Mouse (Mus musculus) 3134 (cell line): ENCODE data around the gene Parp11.
A peak's percentile ranks its signal among the peaks of the same experiment; 100 is the strongest.

Experiments used
- DNase-seq: peaks from one replicate; pipeline ENCODE4 v3.0.0-alpha.2; 2011; ENCODE audit warnings: low spot score; ENCODE audit not compliant: insufficient read length; ENCODE audit errors: extremely low read depth

Gene Parp11

DNA sequence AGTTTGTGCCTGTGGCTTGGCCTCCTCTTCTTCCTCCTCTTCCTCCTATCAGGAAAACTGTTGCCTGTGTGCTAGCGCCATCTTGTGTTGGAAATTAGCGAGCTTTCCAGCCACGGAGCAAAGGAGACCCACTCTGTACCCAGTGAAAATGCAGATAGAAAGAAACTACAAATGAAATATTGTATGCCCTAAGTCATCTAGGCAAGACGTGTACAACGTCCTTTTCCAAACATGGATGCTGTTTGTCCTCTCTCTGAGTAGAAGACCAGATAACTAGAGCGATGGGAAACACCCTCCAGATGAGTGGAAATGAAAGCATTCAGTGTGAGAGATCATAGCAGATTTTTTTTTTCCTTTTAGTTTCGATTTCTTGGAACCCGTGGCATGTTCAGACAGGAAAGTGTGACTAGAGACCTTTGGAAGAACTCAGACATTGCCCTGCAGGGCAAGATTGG, at the start of gene Parp11:
TSS of gene Parp11 (plus strand) at position 405 of the 455 bp plus-strand sequence.
- DNase-seq = peak; percentile 34

DNA sequence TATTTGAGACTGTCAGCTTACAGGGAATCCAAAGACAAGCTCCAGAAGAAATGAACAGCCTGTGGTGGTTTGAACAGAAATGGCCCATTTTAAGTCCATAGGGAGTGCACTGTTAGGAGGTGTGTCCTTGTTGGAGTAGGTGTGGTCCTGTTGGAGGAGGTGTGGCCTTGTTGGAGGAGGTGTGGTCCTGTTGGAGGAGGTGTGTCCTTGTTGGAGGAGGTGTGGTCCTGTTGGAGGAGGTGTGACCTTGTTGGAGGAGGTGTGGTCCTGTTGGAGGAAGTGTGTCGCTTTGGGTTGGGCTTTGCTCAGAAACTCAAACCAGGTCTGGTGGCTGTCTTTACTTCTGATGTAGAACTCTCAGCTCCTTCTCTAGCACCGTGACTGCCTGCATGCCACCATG, 48.6 kb upstream of the Parp11 start:
- DNase-seq = peak; percentile 33

DNA sequence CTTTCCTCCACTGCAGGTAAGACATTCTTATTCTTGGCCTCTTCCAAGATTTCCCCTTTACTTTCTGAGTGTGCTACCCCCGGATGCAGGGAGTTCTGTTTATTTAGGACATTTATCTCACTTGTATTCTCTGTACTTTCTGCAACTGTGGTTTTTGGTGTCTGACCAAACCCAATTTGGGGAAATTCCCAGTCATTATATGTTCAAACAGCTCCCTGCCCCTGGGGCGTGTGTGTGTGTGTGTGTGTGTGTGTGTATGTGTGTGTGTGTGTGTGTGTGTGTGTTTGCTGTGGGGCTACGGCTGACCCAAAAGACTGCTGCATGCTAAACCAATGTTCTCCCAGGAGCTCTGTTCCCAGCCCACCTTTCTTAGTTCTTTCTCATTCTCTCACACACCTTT, 45.2 kb upstream of the Parp11 start:
- no peak for DNase-seq

DNA sequence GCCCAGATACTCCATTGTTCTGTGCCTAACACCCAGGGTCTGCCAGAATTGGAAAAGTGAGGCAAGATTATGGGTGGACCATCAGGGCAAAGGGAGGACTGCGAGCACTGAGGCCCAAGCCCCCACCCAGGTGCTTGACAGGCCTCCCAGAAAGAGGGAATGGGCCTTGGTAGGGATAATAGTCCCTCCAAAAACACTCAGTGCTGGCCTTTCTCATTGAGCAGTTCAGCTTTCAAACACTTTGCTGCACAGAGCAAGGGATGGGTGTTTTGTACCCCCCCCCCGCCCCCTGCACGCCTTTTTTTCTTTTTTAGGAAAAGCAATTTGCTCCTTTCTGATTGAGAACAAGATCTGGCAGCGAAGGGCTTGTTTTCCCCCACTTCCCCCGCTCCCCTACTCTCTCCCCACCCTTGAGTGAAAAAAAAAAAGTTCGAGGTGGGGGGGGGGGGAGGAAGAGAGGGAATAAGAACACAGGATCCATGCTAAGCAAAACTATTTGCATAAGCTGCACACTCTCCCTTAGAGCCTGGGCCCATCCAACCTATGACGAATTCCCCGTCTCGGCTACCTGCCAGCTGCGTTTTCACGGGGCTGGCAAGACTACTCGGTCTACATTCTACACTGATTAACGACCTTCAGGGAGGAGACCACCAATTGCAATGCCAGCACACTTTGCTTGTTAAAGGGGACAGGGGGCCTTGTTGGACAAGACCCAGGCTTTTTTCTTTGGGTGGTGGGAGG, 42.4 kb upstream of the Parp11 start:
- peak; percentile 16 for DNase-seq

DNA sequence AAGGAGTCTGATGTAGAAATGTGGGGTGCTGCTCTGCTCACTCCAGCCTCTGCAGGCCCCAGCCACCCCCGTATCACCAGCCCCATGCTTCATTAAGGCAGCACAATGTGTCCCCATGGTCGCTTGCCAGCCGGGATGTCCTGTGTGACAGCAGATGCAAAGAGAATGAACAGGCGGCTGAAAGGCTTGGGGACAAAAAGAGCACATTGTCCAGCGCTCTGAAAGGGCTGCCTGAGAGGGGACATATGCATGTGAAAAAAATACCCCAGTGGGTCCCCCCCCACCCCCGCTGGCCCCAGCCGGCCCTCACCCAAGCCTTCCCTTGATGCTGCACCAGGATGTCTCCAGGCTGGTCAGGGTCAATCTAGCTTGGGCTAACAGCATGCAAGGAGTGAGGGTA, 41.0 kb upstream of the Parp11 start:
- no peak for DNase-seq

DNA sequence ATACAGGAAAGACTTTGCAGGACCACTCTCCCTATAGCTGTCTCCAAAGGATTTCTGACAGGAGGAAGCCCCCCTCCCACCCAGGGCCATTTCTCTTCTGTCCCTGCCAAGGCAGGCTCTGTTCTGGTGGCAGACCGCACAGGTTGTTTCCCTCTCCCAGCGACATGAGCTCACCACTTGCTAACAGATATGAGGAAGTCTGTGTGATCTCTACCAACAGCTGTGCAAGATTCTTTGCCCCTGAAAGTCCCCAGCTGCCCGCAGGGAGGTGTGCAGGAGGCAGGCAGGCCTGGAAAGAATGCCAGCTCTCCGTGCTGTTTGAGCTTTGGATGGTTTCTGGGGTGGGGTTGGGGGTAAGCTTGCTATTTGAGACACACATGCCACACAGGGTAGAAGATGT, 38.9 kb upstream of the Parp11 start:
- no peak for DNase-seq

DNA sequence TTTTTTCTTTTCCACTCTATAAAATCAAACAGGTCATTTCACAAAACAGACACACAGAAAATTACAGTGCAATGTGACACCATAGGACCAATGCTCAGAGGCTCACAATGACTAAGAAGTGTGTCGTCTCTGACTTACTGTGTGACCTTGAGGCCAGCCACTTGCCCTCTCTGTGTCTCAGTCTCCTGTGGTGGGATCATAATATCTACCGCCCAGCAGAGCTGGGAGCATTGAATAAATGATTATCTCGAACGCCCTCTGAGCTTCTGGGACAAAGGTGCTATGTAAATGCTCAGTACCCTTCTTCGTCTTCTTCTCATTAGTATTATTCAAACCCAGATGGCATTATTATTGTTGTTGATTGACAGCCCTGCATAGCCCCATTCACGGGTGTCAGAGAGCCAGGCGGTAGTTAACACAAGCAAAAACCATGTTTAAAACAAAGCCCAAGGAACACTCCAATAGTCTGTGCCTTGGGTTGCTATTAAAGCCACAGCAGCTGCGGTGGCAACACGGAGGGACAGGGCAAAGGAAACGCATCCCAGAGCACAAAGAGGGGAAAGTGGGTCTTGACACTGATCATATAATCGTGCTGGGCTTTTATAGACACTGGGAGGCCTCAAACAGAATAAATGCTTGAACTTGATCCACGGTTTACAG, 29.0 kb upstream of the Parp11 start:
- DNase-seq = no peak

DNA sequence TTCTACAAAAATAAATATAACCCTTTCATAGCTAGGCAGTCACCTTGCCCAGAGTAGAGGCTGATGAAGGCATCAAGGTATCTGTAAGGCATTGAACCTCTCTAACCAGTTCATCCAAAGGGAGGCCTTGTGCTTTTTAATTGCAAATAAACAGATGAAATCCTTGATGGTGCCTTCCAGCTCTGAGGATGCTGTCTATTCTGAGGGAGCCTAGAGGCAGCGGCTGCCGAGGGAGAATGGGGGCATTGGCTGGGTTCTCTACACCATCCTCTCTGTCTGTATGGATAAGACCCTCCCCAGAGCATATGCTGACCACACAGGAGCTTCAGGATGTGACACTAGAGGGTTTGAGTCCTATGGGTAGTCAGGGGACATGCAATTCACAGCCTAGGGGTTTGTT, 28.3 kb upstream of the Parp11 start:
- no peak for DNase-seq

DNA sequence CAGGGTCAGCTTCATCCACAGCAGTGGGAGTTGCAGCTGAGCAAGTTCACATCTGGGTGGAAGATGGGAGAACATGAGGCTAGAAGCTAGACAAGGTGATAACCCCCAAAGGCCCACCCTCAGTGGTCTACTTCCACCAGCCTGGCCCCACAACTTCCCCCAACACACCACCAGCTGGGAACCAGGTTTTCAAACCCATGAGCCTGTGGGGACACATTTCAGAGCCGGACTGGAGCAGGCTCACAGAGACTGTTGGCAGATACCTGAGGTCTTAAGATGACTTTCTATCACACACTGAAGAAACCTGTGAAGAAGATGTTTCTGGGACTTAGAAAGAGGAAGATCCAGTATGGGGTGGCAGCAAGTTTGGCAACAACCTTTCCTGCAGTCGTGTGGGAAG, 26.5 kb upstream of the Parp11 start:
- DNase-seq = no peak

DNA sequence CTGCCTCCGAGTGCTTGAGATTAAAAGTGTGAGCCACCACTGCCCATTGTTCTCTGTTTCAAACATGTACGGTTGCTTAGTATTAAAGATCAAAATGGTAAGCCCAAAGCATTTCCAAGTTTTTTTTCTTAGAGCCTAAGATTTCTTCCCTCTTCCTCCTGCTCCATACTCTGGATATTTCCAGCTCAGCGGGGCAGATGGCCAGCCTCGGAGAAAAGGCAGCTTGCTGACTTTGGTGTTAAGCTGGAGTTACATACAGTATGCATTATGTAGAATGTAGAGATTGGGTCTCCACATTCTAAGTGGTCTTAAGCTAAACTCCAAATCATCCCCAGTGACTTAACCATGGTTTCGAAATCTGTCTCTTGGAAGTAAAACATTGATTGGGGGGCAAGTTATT, 21.5 kb upstream of the Parp11 start:
- no peak for DNase-seq

DNA sequence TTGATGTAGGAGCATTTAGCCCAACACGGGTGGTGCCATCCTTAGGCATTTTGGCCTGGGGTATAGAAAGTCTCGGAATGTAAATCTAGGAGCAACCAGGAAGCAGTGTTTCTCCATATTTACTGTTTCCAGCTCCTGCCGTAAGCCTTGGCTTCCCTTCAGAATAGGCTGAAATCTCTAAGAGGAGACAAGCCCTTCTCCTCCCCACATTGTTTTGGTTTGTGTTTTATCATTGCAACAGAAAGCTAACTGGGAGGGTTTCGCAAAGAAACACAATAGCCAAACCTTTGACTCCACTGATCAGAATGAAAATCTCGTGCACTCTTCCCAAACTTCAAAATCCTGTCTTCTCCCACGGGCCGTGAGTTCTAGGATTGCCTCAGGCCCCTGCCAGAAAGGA, 15.9 kb upstream of the Parp11 start:
- DNase-seq = no peak

DNA sequence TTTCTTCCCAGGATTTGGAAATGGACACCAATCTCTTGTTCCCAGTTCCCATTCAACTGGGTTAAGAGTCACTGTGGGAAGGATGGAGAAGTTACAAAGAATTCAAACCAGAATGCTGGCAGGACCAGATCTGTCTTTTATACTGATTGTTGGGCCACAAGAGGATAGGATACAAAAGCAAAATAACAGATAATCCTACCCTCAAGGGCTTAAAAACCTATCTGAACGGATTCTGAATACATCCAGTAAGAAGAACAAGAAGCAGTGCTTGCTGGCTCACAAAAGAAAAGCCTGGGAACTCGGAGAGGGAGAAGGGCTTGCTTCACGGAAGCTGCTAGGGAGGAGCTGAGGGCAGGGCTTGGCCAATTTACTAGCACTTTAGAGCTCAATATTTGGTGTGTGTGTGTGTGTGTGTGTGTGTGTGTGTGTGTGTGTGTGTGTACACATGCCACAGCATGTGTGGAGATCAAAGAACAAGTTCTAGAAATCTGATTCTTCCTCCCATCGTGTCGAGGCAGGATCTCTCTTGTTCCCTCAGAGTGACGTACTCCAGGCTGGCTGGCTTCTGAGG, 15.4 kb upstream of the Parp11 start:
- DNase-seq = no peak

DNA sequence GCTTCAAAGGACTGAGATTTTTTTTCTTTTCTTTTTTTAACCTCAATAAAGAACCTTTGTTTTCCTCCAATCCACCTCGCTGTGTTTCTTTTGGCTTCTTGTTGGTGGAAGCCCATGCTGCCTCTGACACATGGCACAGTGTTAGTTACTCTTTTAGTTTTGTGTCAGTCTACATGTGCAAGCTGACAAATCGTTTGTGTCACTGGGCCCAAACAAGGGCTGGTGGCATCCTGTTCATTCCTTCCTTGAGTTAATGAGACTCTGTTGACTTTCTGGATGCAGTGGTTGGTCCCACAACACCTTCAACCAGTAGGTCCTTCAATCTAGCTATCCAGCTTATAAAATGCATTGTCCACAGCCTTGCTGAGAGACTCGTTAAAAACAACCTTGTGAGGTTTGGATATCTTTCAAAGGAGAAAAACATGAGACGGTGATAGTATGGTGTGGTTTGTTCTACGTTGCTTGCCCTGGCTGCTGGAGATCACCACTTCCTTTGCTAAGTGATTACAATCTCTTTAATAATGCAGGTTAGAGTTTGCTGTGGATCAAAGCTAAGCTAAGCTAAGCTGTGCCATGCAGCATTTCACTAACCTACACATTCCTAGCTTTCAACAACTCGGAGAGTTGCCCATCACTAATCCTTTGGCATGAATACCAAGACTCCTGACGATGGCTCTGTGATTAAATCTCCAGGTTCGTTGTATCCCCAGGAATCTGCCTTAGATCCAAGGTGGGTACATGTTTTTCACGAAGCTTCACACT, 12.6 kb upstream of the Parp11 start:
- no peak for DNase-seq

DNA sequence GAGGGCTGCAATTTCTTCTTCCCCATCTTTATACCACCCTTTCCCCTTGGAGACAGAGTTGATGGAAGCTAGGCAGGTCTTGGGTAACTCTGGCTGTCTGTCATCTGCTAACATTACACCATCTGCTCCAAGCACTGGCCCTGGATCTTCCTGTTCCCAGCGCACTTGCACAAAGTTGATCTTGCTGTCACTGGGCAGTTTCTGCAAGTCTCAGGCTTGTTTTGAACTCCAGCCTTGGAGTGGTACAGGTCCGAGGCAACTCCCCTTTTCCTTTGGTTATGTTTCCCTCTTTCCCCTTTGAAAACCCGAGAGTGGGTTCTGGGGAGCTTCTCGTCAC, 12.0 kb upstream of the Parp11 start:
- DNase-seq = no peak

DNA sequence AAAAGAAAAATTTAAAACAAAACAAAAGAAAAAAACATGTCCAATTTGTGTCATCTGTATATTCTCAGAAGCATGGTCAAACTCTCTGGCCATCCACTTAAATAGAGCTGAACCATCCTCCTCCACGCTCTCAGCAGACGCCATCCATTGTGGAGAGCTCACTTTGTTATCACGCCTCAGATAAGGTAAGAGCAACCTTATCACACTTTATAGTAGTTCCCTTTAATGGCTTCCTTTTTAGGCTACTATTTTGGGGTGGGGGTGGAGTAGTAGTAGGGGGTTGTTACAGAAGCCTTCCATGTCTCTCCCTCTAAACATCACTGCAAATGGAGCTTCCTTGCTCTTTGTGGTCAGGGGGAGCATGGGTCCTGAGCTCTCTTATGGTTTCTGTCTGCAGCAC, 7.6 kb upstream of the Parp11 start:
- DNase-seq = no peak

DNA sequence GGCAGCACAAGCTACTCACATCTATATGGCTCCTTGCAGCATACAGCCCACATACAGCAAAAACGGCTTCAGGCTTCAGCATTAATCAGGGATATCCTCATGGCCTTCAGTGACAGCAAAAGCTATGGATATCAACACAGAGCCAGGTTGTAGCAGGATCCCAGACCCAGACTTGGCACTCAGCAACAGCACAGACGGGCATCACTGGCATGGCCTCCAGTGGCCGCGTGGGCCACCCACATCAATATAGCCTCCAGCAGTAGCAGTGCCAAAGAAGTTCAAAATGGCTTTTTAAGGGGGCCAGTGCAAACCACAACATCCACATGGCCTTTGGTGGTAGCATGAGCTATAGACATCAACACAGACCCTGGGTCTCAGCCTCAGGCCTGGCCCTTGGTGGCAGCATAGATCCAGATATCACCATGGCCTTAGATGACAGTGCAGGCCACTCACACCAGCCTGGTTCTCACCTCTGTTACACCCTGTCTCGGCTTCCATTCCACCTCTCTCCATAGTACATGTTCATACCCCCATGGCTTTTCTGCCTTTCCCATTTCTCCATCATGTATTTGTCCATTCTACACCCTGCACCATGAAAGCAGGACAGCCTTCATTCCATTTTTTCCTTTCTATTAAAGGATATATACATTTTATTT, 7.0 kb upstream of the Parp11 start:
- no peak for DNase-seq

DNA sequence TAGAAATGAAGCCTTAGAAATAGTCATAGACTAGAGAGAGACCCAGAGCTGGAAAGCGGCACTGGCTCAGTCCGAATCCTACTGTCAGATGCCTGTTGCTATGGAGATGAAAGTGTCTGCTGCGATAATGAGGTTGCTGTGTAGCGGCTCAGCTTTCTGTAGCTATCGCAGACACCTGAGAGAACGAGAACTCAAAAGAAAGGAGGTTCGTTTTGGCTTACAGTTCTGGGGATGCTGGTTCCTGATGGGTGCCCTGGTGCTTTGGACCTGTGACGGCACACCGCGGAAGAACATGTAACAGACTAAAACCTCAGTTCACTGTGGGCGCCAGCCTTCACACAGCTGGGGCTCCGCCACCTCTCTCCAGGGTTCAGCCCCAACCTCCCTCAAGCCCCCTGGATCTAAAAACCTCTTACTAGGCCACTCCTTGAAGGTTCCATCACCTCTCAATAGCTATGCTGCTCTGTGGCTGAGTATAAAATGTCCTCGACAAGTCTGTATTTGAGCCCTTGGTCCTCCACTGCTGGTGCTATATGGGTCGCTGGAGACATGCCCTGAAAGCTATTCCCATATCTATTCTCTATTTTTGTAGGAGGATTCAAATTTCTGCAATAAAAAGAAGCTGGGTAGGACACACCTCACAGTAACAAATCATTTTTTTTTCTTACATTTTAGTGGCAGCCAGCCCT, 6.1 kb upstream of the Parp11 start:
- no peak for DNase-seq

DNA sequence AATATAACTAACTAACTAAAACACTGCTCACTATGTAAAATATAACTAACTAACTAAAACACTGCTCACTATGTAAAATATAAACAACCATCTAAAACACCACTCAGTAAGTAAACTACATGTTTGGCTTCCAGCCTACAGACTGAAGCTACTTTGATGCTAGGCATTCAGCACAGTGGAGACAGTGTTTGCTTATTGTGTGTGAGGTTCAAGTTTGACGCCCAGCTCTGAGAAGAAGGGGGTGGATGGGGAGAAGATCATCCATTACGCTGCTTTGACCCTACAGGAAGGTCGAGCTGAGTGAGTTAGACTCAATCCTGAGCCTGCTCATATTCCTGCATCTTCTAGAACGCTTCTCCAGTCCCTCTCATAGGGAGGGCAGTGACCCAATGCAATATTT, 4.1 kb upstream of the Parp11 start:
- no peak for DNase-seq

DNA sequence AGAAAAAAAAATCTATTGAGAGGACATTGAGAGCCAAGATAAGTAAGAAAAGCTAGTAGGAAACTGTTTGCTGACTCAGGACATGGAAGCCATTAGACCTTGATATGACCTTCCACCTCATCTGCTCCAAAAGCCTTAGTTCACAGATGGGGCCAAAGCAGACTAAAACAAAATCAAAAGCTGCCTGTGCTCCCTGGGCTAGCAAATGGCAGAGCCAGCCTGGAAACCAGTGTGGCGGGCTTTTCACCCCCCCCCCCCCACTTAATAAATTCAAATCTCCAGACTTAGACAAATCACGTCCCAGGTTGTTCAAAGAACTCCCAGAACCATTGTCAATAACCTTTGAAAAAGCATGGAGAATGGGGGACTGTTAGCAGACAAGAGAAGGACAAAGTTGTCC, 2.7 kb upstream of the Parp11 start:
- no peak for DNase-seq

DNA sequence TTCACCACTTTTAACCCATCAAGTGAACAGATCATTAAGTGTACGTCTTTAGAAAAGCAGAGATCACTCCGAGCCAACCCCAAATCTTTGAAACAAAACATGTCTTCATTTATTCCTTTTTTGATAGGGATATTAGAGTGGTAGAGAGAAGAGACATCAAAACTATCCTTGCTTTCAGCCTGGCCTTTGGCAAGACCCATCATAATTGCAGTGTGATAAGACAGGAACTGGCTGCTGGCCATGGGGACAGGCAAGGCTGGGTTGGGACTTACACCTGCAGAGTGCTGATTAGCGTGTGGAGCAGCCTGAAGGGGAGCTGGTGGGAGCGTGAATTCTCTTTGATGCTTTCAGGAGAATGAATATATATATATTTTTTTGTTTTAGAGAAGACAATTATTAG, 2.2 kb upstream of the Parp11 start:
- DNase-seq = no peak
